Mouse (Mus musculus): Measurements from ENCODE around the gene Frs3.

The Frs3 gene

DNA sequence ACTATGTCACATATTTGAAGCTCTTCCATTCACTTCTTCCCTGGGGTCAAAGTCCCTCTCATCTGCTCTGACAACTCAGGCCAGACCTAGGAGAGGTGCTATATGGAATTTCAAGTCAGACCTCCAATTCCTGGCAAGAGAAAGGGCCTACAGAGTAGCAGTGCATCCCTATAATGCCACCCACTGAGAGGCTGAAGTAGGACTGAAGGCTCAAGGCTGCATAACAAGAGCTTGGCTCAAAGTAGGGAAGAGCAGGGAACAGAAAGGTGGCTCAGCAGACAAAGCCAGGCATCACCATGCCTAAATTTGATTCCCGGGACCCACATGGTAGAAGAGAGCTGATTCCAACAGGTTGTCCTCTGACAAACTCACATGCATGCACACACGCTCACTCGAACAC, 2.8 kb downstream of the Frs3 start:
- DNase-seq (ENCODE audit: low spot score) = no peak

DNA sequence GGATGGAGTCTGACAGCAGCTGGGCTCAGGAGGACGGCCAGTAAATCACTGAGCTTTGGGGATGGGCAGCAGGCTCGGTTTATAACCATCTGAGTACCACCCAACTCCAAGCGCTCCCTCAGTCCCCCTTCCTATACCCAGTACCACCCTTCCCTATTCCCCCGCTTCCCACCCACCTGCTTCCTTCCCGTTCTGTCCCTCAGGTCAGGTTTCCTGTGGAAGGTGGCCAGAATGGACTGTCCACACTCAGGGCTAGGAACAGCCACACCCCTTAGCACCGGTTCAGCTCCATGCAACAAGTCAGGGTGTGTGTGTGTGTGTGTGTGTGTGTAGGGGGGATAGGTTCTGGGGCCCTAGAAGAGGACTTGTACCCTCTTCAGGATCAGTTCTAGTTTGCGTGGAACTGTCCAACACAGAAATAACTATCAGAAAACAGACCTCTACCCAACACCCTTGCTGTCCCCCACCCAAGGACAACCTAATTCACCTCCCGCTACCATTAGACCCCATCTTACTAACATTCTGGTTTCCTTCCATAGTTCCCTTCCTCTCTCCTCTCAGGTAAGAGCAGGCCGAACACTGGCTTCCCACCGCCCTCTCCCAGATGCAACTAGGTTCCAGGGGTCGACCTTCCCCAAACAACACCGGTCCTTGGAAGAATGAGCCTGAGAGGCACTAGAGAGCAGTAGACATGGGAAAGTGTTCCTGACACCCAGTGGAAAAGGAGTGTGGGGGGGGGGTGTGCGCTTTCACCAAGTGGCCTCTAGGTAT, 5.0 kb downstream of the Frs3 start:
- no peak for DNase-seq (ENCODE audit: low spot score)

DNA sequence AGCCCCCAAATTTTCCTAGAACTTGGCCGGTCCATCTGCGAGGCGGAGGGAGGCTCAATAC, 5.4 kb downstream of the Frs3 start, which contains the start of gene Gm21981:
TSS of gene Gm21981 (minus strand) at position 14 of the 61 bp plus-strand sequence.
- no peak for DNase-seq (ENCODE audit: low spot score)

DNA sequence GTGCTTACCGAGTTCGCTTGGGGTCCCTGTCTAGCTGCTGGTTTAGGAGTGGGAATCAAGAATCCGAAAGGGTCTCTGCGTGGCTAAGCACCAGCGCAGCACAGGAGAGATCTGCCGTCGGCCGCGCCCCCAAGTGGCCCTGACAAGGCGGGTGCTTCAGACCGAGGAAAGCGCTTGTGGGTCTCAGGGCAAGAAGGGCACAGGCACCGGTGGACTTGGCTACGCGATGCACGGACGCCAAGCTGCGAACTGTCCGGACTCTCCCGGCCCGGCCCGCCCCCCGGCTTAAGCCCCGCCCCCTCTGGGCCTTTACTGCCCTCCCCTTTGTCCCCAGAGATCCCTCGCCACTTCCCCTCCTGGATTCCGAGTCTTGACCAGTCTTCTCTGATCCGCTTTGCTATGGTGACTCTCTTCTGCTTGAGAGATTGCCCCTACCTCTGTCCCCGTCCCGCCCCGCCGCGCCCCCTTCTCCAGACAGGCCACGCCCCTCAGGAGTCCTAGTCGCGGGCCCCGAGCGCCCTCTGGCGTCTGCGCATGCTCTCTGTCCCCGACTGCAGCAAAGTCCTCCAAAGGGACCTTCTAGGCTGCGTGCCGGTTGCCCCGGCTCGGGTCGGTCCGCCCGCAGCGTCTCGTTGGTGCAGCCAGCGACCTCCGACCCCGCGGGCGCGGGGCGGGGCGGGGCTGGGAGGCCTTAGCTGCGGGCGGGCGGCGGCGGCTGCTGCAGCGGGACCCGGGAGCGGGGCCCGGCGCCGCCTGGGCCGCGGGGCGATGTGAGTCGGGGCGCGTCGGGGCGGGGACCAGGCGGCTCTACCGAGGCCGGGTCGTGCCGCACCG, 5.9 kb downstream of the Frs3 start, which contains the start of gene Prickle4:
TSS of gene Prickle4 (minus strand) at position 234 of the 834 bp plus-strand sequence.
- peak; percentile 99 for DNase-seq (ENCODE audit: low spot score)

DNA sequence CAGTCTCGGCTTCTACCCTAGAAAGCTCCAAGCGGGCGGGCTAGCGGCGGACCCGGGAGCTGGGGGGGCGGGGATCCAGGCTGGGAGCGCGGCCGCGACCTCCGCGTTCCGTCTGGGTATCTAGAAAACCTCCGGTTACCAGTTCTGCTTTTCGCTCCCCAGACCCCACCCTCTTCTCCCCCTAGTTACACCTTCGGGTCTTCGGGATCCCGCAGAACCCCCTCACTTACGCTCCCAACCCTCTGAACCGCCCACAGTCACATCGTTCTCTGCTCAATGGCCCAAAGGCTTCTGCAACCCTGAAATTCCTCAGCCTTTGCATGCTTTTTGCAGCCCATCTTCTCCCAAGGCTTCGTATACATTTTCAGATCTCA, 6.5 kb downstream of the Frs3 start:
- no peak for DNase-seq (ENCODE audit: low spot score)

DNA sequence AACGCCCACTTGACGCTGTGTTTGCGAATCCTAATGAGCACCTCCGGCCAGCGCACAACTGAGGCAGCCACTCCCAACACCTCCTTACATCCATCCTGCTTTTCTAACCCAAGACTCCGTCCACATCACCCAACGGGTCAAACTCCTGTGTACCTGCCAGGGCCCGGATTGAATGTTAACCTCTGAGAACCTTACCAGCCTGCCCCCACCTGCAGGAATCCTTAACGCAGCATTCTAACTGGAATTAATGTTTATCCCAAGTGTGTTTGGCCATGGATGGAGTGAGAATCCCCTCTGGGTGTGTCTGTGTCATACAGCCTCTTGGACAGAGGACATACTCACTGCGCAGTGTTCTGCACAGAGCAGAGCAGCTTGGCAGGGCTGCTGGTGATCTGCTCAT, 9.3 kb downstream of the Frs3 start:
- no peak for DNase-seq (ENCODE audit: low spot score)

DNA sequence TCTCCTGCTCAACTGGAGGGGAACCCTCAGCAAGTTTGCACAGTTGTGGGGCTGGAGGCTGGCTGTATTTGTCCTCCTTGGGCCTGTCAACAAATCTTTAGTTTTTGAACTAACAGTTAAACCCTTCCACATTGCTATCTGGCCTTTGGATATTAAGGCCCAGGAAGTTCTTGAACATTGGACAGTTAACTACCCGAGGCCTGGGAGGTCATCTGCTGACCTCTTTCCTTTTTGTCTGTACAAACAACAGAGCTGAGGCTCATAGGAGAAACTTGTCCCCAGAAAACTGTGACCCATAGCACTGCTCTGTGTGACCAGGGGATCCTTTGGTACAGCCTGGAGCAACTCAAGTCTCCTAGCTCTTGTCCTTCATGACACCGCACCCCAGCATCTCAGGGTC, 10.2 kb downstream of the Frs3 start:
- no peak for DNase-seq (ENCODE audit: low spot score)

DNA sequence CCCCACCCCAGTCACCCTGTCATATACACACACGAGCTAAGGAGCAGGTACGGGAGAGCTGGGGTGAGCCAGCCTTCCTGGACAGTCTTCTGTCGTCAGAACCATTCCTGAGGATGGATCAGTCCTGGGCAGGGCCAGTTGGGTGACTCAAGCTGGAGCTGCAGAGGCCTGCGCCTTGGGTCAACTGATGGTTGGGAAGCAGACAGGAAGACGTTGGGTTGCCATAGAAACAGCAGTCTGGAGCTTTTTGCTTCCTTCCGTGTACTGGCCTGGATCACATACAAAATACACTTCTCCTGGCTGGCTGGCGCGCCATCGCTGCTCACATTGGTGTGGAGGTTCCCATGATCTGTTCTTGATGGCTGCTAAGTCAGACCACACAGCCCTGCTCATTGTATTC, 13.0 kb downstream of the Frs3 start:
- DNase-seq (ENCODE audit: low spot score) = no peak

DNA sequence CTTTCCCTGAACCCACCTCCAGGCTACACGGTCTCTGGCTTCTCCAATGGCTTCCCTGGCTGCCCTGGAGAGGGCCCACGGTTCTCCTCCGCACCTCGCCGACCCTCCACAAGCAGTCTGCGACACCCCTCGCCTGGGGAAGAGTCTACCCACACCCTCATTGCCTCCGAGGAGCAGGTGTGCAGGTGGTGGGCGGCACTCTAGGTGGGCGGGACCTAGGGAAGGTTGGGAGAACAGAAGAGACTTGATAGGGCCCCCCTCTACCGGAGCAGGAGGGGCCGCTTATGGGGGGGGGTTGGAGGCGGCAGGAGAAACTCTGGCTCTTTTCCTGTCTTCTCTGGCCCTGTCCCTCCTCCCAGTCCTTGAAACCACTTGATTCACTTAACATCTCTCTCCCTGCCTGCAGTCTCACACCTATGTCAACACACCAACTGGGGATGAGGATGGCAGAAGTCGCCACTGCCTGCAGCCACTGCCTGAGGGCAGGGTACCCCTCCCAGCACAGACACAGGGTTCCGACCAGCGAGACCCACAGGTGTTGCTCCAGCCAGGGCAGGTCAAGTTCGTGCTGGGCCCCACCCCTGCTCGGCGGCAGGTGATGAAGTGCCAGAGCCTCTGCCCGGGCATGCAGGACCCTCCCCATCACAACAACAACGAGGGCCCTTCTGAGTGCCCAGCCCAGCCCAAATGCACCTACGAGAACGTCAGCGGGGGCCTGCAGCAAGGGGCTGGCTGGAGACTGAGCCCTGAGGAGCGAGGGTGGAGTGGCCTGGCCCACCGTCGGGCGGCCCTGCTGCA, 13.9 kb downstream of the Frs3 start:
- no peak for DNase-seq (ENCODE audit: low spot score)

DNA sequence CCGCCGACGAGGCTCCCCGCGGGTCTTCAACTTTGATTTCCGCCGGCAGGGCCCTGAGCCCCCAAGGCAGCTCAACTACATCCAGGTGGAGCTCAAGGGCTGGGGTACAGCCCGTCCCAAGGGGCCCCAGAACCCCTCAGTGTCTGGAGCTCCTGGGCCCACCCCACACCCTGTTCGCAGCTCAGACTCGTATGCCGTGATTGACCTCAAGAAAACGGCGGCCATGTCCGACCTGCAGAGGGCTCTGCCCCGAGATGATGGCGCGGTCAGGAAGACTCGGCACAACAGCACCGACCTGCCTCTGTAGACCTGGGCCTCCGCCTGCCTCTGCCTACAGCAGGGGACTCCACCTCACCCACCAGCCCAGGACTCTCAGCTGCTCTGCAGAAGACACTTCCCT, 14.7 kb downstream of the Frs3 start:
- DNase-seq (ENCODE audit: low spot score) = no peak

DNA sequence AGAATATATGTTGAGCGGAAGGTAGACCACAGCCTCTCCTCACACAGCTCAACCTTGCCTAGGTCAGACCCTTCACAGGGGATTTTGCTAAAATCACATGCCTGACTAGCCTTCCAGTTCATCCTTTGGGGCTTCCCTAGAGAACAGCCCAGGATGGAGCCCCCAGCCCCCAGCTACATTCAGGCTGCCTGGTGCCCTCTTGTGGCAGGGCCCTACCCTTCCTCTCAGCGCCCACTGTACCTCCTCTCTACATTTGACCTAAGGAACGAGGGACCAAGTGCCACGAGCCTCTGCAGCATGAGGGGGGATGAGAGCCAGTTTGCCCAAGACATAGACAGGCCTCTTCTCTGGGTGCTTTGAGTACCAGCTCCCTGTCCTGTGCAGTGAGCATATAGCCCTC, 15.9 kb downstream of the Frs3 start:
- no peak for DNase-seq (ENCODE audit: low spot score)

DNA sequence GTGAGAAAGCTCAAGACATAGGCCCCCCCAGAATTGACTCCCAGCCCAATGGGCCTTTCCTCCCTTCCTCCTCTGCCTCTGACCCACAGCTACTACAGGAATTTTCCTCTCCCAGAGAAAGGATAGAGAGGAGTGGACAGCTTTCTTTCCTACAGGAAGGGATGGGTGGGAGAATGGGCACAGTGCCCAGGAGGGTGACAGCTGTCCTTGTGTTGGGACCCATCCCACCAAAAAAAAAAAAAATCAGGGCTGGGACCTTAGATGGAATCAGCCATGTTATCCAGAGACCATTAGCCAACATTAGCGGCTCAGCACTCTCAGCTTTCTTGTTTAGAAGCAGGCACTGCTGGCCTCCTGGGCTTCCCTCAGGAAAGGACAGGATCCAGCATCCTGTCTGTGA, 17.4 kb downstream of the Frs3 start:
- DNase-seq (ENCODE audit: low spot score) = no peak

DNA sequence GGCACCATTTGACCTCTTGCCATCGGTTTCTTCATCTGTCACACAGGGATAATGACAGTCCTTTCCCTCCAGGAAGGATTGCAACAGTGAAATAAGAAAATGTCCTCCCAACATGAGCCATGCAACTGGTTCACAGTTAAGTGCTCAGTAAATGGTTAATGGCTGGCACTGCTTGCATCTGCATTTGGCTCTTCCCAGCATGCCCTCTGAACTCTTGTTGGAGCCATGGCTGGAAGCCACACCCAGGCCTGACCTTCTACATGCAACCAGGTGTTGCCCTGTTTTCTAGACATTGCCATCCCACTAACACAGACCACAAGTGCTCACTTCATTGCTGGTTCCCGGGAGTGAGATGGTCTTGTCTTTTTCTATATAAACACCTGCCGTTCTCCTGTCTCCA, 19.1 kb downstream of the Frs3 start:
- DNase-seq (ENCODE audit: low spot score) = no peak

DNA sequence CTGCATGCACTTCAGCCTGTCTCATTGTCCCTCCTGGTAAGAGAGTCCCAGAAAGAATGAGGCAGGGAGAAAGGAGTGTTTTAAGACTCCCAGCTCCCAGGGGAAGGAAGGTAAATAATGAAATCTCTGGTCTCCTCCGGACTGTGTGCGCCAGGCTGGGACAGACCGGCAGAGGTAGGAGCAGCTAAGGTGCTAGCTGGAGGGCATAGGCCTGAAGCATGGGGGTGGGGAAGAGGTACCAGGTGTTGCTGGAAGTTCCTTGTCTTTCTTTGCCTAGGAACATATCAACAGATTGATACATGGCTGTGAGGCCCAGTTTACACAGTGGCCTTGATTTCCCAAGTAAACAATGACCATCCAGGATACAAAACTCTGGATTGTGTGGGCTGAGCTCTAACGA, 20.1 kb downstream of the Frs3 start:
- DNase-seq (ENCODE audit: low spot score) = no peak

DNA sequence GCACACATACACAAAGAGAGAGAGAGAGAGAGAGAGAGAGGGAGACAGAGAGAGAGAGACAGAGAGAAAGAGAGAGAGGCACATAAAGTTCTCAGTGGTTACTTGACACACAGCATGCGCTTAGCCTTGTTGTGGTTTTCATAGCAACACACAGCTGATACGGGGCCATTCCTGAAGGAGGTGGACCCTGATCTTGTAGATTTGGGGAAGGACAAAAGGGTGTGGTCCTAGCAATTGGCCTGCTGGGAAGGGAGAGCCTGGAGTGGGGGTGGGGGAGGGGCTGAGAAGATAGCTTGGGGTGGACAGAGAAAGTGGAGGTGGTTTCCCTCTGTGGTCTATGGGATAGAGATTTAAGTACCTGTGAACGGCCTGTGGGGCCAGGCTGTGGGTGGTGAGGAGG, 21.2 kb downstream of the Frs3 start:
- DNase-seq (ENCODE audit: low spot score) = no peak

DNA sequence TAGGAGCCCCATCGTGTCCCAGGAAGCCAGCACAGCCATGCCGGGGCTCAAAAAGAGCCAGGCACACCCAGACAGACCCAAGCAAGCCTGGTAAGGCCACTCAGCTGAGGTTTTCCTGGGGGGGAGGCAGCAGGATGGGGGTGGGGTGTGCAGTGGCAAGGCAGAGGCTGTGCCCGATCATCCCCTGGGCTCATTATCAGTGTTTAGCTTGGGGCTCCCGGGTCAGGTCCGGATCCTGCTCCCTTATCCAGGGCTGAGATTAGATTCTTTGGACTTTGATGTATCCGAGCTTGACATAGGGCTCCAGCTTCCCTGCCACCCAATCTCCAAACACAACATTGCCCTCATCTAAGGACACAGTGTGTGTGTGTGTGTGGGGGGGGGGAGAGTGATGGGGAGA, 23.1 kb downstream of the Frs3 start:
- no peak for DNase-seq (ENCODE audit: low spot score)

DNA sequence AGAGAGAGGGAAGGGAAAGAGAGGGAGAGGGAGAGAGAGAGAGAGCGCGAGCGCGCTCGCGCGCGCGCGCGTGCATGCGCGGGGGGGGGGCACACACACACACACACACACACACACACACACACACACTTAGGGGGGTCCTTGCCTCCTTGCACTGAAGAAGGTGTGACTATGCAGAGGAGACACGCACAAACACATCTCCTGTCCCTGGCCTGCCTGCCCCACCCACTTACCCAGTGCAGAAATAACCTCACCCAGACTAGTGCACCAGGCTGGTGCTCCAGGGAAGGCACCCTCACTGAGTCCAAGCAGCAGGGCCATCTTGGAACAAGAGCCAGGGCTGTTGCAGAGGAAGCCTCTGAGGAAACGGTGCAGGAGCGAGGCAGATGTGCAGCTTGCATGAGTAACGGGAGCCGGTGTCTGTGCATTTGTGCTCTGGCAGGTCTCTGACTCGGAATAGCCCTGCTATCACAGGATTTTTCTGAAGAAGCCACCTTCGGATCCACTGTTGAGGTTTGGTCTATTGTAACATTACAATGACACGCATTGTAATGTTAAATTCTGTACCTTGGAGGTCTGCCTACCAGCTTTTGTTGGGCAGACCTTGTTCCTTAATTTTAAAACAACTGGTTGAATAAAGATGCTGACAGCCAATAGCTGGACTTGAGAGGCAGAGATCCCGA, 24.2 kb downstream of the Frs3 start:
- no peak for DNase-seq (ENCODE audit: low spot score)

DNA sequence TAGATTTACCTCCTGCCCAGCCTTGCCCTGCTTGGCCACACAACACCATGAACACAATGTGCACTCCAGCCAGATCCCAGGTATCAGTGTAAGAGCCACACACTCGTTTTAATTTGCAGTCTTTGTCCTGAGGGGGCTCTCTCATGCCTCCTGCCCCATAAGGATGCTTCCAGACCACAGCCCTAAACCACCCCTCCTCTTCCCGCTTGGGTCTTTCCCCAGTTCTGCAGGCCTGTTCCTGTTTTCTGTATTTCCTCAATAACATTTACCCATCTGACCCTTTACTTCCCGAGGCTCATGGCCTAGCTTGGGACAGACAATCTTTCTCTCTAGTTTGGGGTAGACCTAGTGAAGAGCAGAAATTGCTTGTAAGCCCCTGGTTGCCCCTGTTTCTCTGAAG, 26.2 kb downstream of the Frs3 start:
- DNase-seq (ENCODE audit: low spot score) = no peak

DNA sequence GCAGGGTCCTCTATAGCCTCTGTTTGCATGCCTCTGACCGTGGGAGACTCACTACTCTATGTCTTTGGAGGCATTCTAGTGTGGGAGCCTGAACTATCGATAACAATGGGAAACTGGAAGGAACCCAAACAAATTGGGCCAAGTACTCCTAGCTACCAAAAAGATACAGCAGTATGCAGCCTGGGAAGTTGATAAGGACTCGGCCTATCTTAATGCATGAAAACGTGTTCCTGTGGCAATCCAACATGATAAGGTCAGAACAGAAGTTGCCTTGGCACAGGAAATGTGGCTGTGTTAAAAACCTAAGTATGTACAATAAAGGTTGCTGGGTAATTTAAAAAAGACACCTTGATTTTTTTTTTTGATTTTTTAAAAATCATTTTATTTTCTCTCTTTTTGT, 32.4 kb downstream of the Frs3 start:
- DNase-seq (ENCODE audit: low spot score) = no peak

DNA sequence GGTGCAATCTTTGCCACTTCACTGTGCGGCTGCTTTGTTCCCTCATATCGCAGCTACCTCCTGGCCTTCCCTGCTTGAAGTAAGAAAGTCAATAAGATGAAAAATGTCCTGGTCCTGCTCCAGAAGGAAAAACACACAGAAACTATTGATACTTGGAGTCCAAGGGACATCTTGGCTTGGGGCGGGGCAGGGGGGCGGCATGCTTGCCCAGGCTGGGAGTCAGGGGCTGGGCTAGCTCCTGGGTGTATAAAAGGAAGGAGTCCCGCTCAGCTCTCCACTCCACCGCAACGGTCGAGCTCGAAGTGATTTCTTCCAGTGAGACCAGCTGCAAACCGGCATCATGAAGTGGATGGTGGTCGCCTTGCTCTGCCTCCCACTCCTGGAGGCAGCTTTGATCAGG, 37.7 kb downstream of the Frs3 start, which contains the start of gene Pgc:
TSS of gene Pgc (plus strand) at position 277 of the 400 bp plus-strand sequence.
- no peak for DNase-seq (ENCODE audit: low spot score)

DNA sequence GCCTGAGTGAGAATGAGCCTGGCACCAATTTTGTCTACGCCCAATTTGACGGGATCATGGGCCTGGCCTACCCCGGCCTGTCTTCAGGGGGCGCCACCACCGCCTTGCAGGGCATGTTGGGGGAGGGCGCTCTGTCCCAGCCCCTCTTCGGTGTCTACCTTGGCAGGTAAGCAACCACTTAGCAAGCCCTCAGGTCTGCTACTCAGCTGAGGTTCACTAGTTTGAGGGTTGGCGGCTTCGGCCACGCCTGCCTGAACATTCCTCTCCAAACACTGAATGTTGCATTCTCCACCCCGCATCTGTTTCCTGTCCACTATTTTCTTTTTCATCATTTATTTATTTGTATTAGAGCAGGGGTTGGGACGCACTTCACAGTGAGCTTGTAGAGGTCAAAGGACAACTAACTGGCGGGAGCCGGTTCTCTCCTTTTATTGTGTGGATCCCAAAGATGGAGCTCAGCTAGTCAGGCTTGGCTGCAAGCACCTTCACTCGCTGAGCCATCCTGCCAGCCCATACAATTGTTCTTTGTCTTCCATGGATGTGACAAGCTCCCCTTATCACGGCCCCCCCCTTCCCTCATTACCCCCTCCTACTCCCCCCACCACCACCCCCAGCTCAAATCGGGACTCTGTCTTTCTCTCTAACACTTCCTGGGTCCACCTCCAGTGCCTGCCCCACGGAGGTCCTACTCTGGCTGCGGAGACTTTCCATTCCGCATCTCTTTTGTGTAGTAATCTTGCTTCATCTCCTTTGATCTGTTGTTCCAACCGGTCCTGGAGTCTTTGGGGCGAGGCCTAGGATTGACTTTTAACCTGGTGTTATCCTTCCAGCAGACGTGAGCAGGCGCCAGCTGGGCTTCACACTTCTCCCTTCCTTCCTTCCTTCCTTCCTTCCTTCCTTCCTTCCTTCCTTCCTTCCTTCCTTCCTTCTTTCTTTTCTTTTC, 42.1 kb downstream of the Frs3 start:
- DNase-seq (ENCODE audit: low spot score) = peak; percentile 54

Data from testis, postnatal 10 days (tissue).